Mouse (Mus musculus) MEL (cell line): ENCODE measurements around the gene Rundc3a.

Experiments used
- CTCF ChIP-seq, 3 experiments: IDR thresholded peaks in 2 of 3; conservative IDR thresholded peaks in 1 of 3; 2 replicates each; pipeline ENCODE4 v1.5.1; 2011 to 2012; ENCODE audit warnings: low read length in 3 of 3, low read depth in 2 of 3, mild to moderate bottlenecking in 2 of 3, improper control_type of control experiment in 1 of 3, inconsistent platforms in 1 of 3, mixed read lengths in 1 of 3, moderate library complexity in 1 of 3; ENCODE audit not compliant: control insufficient read depth in 1 of 3, insufficient read depth in 1 of 3, poor library complexity in 1 of 3, severe bottlenecking in 1 of 3
- E2F4 ChIP-seq: IDR thresholded peaks from 2 replicates; pipeline ENCODE4 v1.6.1; 2011; ENCODE audit warnings: low read depth, low read length, improper control_type of control experiment, borderline replicate concordance
- GATA1 ChIP-seq: IDR thresholded peaks from 2 replicates; pipeline ENCODE4 v1.6.1; 2011; ENCODE audit warnings: low read depth, low read length, improper control_type of control experiment
- JUND ChIP-seq: IDR thresholded peaks from 2 replicates; pipeline ENCODE4 v1.6.1; 2011; ENCODE audit warnings: low read depth, mild to moderate bottlenecking, improper control_type of control experiment, low read length
- POLR2A ChIP-seq, 2 experiments: IDR thresholded peaks; 2 replicates each; pipeline ENCODE4 v1.6.1; 2011 to 2012; ENCODE audit warnings: low read length in 2 of 2, mild to moderate bottlenecking in 2 of 2, control low read depth in 1 of 2, improper control_type of control experiment in 1 of 2, low read depth in 1 of 2, moderate library complexity in 1 of 2; ENCODE audit not compliant: control insufficient read depth in 1 of 2, insufficient read depth in 1 of 2, poor library complexity in 1 of 2
- POLR2AphosphoS2 ChIP-seq: IDR thresholded peaks from 2 replicates; pipeline ENCODE4 v1.6.1; 2011; ENCODE audit warnings: low read length, improper control_type of control experiment

DNA sequence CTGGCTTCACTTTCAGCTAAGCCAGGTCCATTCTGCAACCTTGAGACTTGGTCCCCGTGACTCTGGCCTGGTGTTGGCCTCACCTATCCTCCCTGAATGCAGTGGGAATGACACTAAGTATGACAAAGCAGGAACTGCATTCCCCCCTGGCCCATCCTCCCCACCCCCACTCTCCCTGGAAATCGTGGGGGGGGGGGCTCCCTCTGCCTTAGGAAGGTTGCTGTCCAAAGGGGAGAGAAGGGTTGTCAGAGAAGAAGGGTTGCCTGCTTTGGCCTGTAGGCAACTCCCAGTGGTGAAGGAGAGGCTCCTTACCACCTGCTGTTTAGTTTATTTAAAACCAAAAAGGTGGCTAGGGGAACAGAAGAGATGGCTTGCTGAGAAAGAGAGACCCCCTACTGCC is 19.6 kb upstream of the Rundc3a start:
- TF ChIP-seq POLR2AphosphoS2 (no peak), CTCF (IDR thresholded peaks at IDR 0.05 in 2 of 3, conservative IDR thresholded peaks at IDR 0.05 in 1 of 3; ENCODE audit: control insufficient read depth in 1 of 3, insufficient read depth in 1 of 3, low read depth in 2 of 3, low read length in 3 of 3, poor library complexity in 1 of 3, severe bottlenecking in 1 of 3) (no peak), GATA1 (no peak), JUND (no peak), POLR2A (IDR thresholded peaks at IDR 0.05; ENCODE audit: control insufficient read depth in 1 of 2, insufficient read depth in 1 of 2, low read depth in 1 of 2, low read length in 2 of 2, poor library complexity in 1 of 2) (no peak), E2F4 (no peak)
